Mouse (Mus musculus) G1E (cell line): Measurements from ENCODE around the gene Mpv17l. TPM values are rescaled to one million over a fixed set of nuclear protein-coding genes. Genes with fewer than 3 reads are reported as not detected.

Experiments
- ATAC-seq: 2 replicates; pipeline ENCODE4 v1.8.0; 2016; ENCODE audit warnings: mild to moderate bottlenecking; ENCODE audit not compliant: insufficient number of reproducible peaks, poor library complexity, low FRiP score, severe bottlenecking; ENCODE audit errors: extremely low read depth
- DNase-seq: peaks from one replicate; pipeline ENCODE4 v3.0.0; 2012; ENCODE audit warnings: low spot score
- H3K27me3 ChIP-seq: 2 replicates; pipeline ENCODE4 v1.6.1; 2012; ENCODE audit warnings: mild to moderate bottlenecking, low read length, inconsistent platforms; ENCODE audit not compliant: insufficient read depth
- H3K36me3 ChIP-seq: replicated peaks from 2 replicates; pipeline ENCODE3; 2012; ENCODE audit warnings: mild to moderate bottlenecking, inconsistent platforms
- H3K4me1 ChIP-seq: 2 replicates; pipeline ENCODE4 v1.6.1; 2012; ENCODE audit warnings: low read depth, low read length, inconsistent platforms, mixed read lengths; ENCODE audit not compliant: insufficient read depth
- H3K4me3 ChIP-seq: 2 replicates; pipeline ENCODE4 v1.5.1; 2012; ENCODE audit warnings: low read depth, mild to moderate bottlenecking, inconsistent platforms, low read length, moderate library complexity, mixed read lengths
- H3K9me3 ChIP-seq: replicated peaks from 2 replicates; pipeline ENCODE4 v1.6.1; 2012; ENCODE audit warnings: inconsistent platforms
- CTCF ChIP-seq: IDR thresholded peaks from 2 replicates; pipeline ENCODE4 v1.5.1; 2012; ENCODE audit warnings: low read depth, low read length, inconsistent platforms, mixed read lengths
- GATA1 ChIP-seq: IDR thresholded peaks from 2 replicates; pipeline ENCODE4 v1.6.1; 2012; ENCODE audit warnings: borderline replicate concordance, low read length, inconsistent platforms, mixed read lengths
- GATA2 ChIP-seq: IDR thresholded peaks from 2 replicates; pipeline ENCODE4 v1.6.1; 2012; ENCODE audit warnings: low read depth, low read length, inconsistent platforms, borderline replicate concordance
- POLR2AphosphoS5 ChIP-seq: IDR thresholded peaks from 2 replicates; pipeline ENCODE4 v1.6.1; 2012; ENCODE audit warnings: low read depth, low read length, inconsistent platforms; ENCODE audit not compliant: insufficient replicate concordance
- TAL1 ChIP-seq: conservative IDR thresholded peaks from 2 replicates; pipeline ENCODE4 v1.6.1; 2012; ENCODE audit warnings: low read depth, low read length, inconsistent platforms, mixed read lengths
- polyA plus RNA-seq: library from polyadenylated mRNA; stranded (reverse); fragments of >175 nt; gene quantifications from 2 replicates; pipeline ENCODE4 v1.2.3, GENCODE M21; 2012
- total RNA-seq, 2 experiments: library from RNA; stranded (forward) in 1 of 2; stranded (reverse) in 1 of 2; fragments of 200-1000 nt in 1 of 2; fragments of >200 nt in 1 of 2; fragmentation: Nextera tagmentation in 1 of 2; gene quantifications; 2 replicates each; pipeline ENCODE4 v1.2.3; 2014 to 2017

Mpv17l gene
- total and polyA plus RNA-seq, 3 experiments: 0.05 to 2.6 (median 0.98) TPM

GRCm38 (mm10) chr16:13983161-13983560 lies 80.2 kb downstream of the Mpv17l start:
- Histone ChIP-seq H3K4me1 (no peaks in the 10 kb centered on the region), H3K36me3 (no peaks in the 10 kb centered on the region), H3K9me3 (no peaks in the 10 kb centered on the region), H3K27me3 (peaks cover 10% of the 10 kb centered on the region), H3K4me3 (no peak overlapping the region)
- DNase-seq (no peak), ATAC-seq (no peak)
- no peak for TF ChIP-seq POLR2AphosphoS5
- TF ChIP-seq GATA2: no peak
- TF ChIP-seq TAL1: no peak
- TF ChIP-seq GATA1: no peak
- no peak for TF ChIP-seq CTCF

DNA sequence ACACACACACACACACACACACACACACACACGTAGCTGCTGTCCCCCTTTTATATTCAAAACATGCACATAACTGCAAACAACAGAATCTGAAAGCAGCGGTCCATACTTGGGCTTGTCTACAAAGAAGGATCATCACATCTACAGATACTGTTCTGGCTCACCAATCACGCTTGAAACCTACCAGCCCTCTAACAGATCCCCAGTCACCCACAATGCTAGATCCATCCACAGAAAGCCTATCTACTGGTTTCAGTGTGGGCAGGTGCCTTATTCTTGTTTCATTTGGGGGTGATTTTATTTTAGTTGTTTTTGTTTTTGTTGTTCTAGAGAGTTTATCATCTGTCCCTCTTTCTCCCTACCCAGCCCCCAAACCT lies 83.2 kb downstream of the Mpv17l start:
- TF ChIP-seq CTCF (no peak), POLR2AphosphoS5 (no peak), TAL1 (no peak), GATA2 (no peak), GATA1 (no peak)
- DNase-seq (no peak), ATAC-seq (no peak)
- Histone ChIP-seq H3K4me3 (no peak overlapping the region), H3K4me1 (no peaks in the 10 kb centered on the region), H3K9me3 (no peaks in the 10 kb centered on the region), H3K36me3 (no peaks in the 10 kb centered on the region), H3K27me3 (peaks cover 14% of the 10 kb centered on the region)

DNA sequence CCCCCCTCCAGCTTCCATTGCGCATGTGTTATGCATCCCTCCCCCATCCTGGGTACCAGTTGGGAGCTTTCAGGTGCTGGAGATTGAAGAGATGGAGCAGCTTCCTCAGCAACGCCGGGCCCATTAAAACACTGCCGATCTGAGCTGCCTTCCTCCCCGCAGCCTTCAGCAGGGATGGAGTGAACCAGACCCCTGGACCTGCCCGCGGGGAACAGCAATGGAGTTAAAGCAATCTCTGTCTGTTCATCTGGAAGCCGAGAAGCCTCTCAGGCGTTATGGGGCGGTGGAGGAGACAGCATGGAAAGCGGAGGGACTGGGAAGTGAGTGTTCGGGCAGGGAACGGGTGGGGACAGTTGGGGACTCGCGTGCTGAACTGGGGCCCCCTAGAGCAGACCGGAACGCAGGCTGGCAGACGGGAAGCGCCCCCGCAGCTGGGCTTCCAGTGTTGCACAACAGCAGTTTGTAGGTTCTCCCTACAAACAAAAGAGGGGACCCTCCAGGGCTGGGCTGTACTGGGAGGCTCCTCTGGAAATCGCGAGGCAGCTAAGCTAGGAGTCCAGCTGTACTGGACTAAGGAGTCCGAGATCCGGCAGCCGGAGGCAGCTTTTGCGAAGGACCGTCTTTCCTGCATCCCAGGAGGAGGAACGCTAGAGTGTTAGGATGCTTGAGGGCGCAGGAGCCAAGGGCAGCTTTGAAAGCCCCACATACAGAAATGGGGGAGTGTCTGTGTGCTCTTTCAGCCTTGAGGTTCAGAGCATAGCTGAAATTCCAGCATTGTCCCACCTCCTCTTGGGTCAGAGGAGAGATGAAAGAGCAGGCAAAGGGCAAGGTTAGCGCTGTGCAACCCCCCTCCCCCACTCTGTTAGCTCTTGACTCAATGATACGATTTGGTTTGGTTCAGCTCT lies 83.9 kb downstream of the Mpv17l start, which contains the start of the genes 2900011O08Rik and Ifitm7:
2900011O08Rik (plus strand) TSS at position 31 of the 905 bp plus-strand sequence.
Ifitm7 (minus strand) TSS at position 315 of the 905 bp plus-strand sequence.
- no peaks in the 10 kb centered on the region for H3K9me3 ChIP-seq
- no peak for DNase-seq
- no peak within 1 kb of the TSS for H3K4me3 ChIP-seq
- no peaks in the 10 kb centered on the region for H3K4me1 ChIP-seq
- ATAC-seq: no peak
- H3K27me3 ChIP-seq: peaks cover 17% of the 10 kb centered on the region
- H3K36me3 ChIP-seq: no peaks in the 10 kb centered on the region
- no peak for TF ChIP-seq TAL1
- TF ChIP-seq CTCF: no peak
- TF ChIP-seq GATA2: no peak
- no peak for TF ChIP-seq GATA1
- no peak for TF ChIP-seq POLR2AphosphoS5

DNA sequence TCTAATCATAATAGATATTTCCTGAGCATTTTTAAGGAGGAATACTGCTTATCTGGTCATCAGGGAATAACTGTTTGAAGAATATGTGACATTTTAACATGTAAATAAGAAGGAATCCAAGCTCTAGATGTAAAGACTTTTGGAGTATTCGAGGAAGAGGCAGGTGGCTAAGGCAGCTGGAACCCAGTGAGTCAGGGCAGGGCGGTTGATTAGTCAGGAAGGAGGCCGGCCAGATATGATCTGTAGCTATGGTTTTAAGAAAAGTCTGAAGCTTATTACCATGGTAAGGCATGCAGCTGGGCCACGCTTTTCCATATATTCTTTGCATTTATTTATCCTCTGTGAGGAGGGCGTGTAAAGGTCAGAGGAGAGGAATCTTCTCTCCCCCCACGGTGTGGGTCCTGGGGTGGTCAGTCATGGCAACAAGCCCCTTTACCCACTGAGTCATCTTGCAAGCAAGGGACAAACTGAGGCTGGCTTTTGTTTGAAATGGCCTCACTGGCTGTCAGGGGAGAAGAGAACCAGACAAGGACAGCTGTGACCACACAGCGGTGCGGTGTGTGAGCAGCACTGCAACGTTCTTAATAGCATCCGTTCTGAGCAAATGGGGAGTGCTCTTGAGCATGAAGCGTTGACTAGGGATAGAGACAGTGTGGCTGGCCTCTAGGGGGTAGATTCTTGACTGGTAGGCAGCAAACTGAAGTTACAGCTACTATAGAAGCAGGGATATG lies 89.7 kb downstream of the Mpv17l start:
- TF ChIP-seq CTCF: no peak
- no peak for TF ChIP-seq GATA2
- H3K4me3 ChIP-seq: no peak overlapping the region
- H3K36me3 ChIP-seq: no peaks in the 10 kb centered on the region
- H3K4me1 ChIP-seq: no peaks in the 10 kb centered on the region
- H3K27me3 ChIP-seq: peaks cover 12% of the 10 kb centered on the region
- DNase-seq: no peak
- no peaks in the 10 kb centered on the region for H3K9me3 ChIP-seq
- no peak for ATAC-seq

GRCm38 (mm10) chr16:13994076-13994475 lies 91.1 kb downstream of the Mpv17l start:
- Histone ChIP-seq H3K4me1 (no peaks in the 10 kb centered on the region), H3K9me3 (no peaks in the 10 kb centered on the region), H3K27me3 (peaks cover 12% of the 10 kb centered on the region), H3K36me3 (no peaks in the 10 kb centered on the region), H3K4me3 (no peak overlapping the region)
- no peak for ATAC-seq
- no peak for DNase-seq
- TF ChIP-seq TAL1 (no peak), POLR2AphosphoS5 (no peak), GATA2 (no peak), GATA1 (no peak), CTCF (no peak)

DNA sequence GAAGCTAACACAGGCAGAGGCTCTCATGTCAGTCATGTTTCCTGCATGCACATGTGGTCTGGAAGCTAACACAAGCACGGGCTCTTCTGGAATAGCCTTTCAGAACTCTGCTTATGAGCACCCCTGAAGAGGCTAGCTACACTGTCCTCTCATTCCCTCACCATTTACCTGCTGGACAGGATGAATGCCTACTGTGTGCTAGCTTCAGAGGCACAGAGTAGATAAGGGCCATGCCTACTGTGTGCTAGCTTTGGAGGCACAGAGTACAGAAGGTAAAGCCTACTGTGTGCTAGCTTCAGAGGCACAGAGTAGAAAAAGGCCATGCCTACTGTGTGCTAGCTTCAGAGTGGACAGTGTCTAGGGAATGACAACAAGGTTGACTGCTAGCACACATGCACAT lies 91.5 kb downstream of the Mpv17l start:
- ATAC-seq (no peak), DNase-seq (no peak)
- no peak overlapping the region for H3K4me3 ChIP-seq
- no peaks in the 10 kb centered on the region for H3K9me3 ChIP-seq
- H3K4me1 ChIP-seq: no peaks in the 10 kb centered on the region
- TF ChIP-seq TAL1 (no peak), GATA2 (no peak), POLR2AphosphoS5 (no peak), GATA1 (no peak), CTCF (no peak)
- H3K36me3 ChIP-seq: no peaks in the 10 kb centered on the region
- H3K27me3 ChIP-seq: peaks cover 12% of the 10 kb centered on the region

Other genes starting within 250 kb of the Mpv17l start
- 40.1 and 54.1 TPM in 2 replicates for gene Parn, start 235.0 kb upstream of the Mpv17l start, total RNA-seq (2014; fragmentation: Nextera tagmentation)
- 53.7 and 54.7 TPM in 2 replicates for gene Parn, start 235.0 kb upstream of the Mpv17l start, total RNA-seq (2017)
- 93.8 and 105 TPM in 2 replicates for gene Parn, start 235.0 kb upstream of the Mpv17l start, polyA plus RNA-seq
- 25.7 and 32.5 TPM in 2 replicates for gene Bfar, start 231.3 kb upstream of the Mpv17l start, total RNA-seq (2014; fragmentation: Nextera tagmentation)
- gene Bfar, start 231.3 kb upstream of the Mpv17l start, total RNA-seq (2017): 34.6 and 35.4 TPM in 2 replicates
- 1.5 and 3.5 TPM in 2 replicates for gene Bfar, start 231.3 kb upstream of the Mpv17l start, polyA plus RNA-seq
- gene 3110001I22Rik, start 231.2 kb upstream of the Mpv17l start, total RNA-seq (2014; fragmentation: Nextera tagmentation): 8.8 and 11.1 TPM in 2 replicates
- 13.2 and 15.9 TPM in 2 replicates for gene 3110001I22Rik, start 231.2 kb upstream of the Mpv17l start, total RNA-seq (2017)
- gene 3110001I22Rik, start 231.2 kb upstream of the Mpv17l start, polyA plus RNA-seq: 0.91 and 0.94 TPM in 2 replicates
- not detected in 2 replicates for gene Pla2g10, start 172.2 kb upstream of the Mpv17l start, total RNA-seq (2014; fragmentation: Nextera tagmentation)
- not detected in 2 replicates for gene Pla2g10, start 172.2 kb upstream of the Mpv17l start, total RNA-seq (2017)
- gene Pla2g10, start 172.2 kb upstream of the Mpv17l start, polyA plus RNA-seq: not detected in 2 replicates
- 67.6 and 67.8 TPM in 2 replicates for gene Rrn3, start 122.5 kb upstream of the Mpv17l start, total RNA-seq (2014; fragmentation: Nextera tagmentation)
- gene Rrn3, start 122.5 kb upstream of the Mpv17l start, total RNA-seq (2017): 65.8 and 72.3 TPM in 2 replicates
- 18.3 and 21.2 TPM in 2 replicates for gene Rrn3, start 122.5 kb upstream of the Mpv17l start, polyA plus RNA-seq
- 39.7 and 54.2 TPM in 2 replicates for gene Ntan1, start 84.3 kb upstream of the Mpv17l start, total RNA-seq (2014; fragmentation: Nextera tagmentation)
- 36.5 and 42.0 TPM in 2 replicates for gene Ntan1, start 84.3 kb upstream of the Mpv17l start, total RNA-seq (2017)
- 9.0 and 9.2 TPM in 2 replicates for gene Ntan1, start 84.3 kb upstream of the Mpv17l start, polyA plus RNA-seq
- 74.9 and 94.5 TPM in 2 replicates for gene Pdxdc1, start within 50 bp of the Mpv17l start, total RNA-seq (2014; fragmentation: Nextera tagmentation)
- gene Pdxdc1, start within 50 bp of the Mpv17l start, total RNA-seq (2017): 68.8 and 72.1 TPM in 2 replicates
- gene Pdxdc1, start within 50 bp of the Mpv17l start, polyA plus RNA-seq: 27.1 and 35.5 TPM in 2 replicates
- not detected in 2 replicates for gene 2900011O08Rik, start 83.4 kb downstream of the Mpv17l start, total RNA-seq (2014; fragmentation: Nextera tagmentation)
- gene 2900011O08Rik, start 83.4 kb downstream of the Mpv17l start, total RNA-seq (2017): 0.05 and 0.06 TPM in 2 replicates
- not detected in 2 replicates for gene 2900011O08Rik, start 83.4 kb downstream of the Mpv17l start, polyA plus RNA-seq
- not detected in 2 replicates for gene Ifitm7, start 83.7 kb downstream of the Mpv17l start, total RNA-seq (2014; fragmentation: Nextera tagmentation)
- 0.06 and 0.49 TPM in 2 replicates for gene Ifitm7, start 83.7 kb downstream of the Mpv17l start, total RNA-seq (2017)
- gene Ifitm7, start 83.7 kb downstream of the Mpv17l start, polyA plus RNA-seq: not detected in 2 replicates